Mouse (Mus musculus) forebrain, embryonic 13.5 days (tissue): Measurements from ENCODE around the gene Ppt2. TPM values are rescaled to one million over a fixed set of nuclear protein-coding genes. Genes with fewer than 3 reads are reported as not detected.

Experiments
- ATAC-seq: fragments of 200-750 bp; cut with Nextera tagmentation; 2 replicates; pipeline ENCODE4 v1.8.0; 2017
- H3K27ac ChIP-seq: fragments of 300-500 bp; sonication (generic); 2 replicates; pipeline ENCODE4 v1.5.1; 2015; ENCODE audit warnings: inconsistent platforms, mild to moderate bottlenecking, moderate library complexity
- H3K27me3 ChIP-seq: fragments of 300-500 bp; sonication (generic); 2 replicates; pipeline ENCODE4 v1.6.1; 2015; ENCODE audit warnings: mild to moderate bottlenecking, inconsistent platforms
- H3K36me3 ChIP-seq: fragments of 300-500 bp; sonication (generic); 2 replicates; pipeline ENCODE4 v1.6.1; 2015; ENCODE audit warnings: mild to moderate bottlenecking, inconsistent platforms; ENCODE audit not compliant: poor library complexity, severe bottlenecking
- H3K4me1 ChIP-seq: fragments of 300-500 bp; sonication (generic); 2 replicates; pipeline ENCODE4 v1.6.1; 2015; ENCODE audit warnings: inconsistent platforms
- H3K4me2 ChIP-seq: fragments of 300-500 bp; sonication (generic); 2 replicates; pipeline ENCODE4 v1.6.1; 2015; ENCODE audit warnings: inconsistent platforms, mild to moderate bottlenecking, moderate library complexity
- H3K4me3 ChIP-seq: fragments of 300-500 bp; sonication (generic); 2 replicates; pipeline ENCODE4 v1.5.1; 2015; ENCODE audit warnings: mild to moderate bottlenecking, inconsistent platforms
- H3K9ac ChIP-seq: fragments of 300-500 bp; sonication (generic); 2 replicates; pipeline ENCODE4 v1.6.1; 2015; ENCODE audit warnings: mild to moderate bottlenecking, inconsistent platforms
- H3K9me3 ChIP-seq: fragments of 300-500 bp; sonication (generic); replicated peaks from 2 replicates; pipeline ENCODE4 v1.6.1; 2016; ENCODE audit warnings: inconsistent platforms
- WGBS: fragments of 180-500 bp; shearing (Covaris S2); methylation state at CpG from one replicate; pipeline ENCODE4 v1.1.7; 2015; 5-methylcytosine and 5-hydroxymethylcytosine counted together
- polyA plus RNA-seq: library from polyadenylated mRNA; unstranded; fragments of >200 nt; fragmentation: Nextera tagmentation; extraction: Ambion mirVana; gene quantifications from 2 replicates; pipeline ENCODE4 v1.2.1, GENCODE M21; 2015

Ppt2 gene
- polyA plus RNA-seq, 1 experiment from 2014 or later = 15.9 TPM

- Histone ChIP-seq H3K27ac (no peak overlapping the region), H3K27me3 (peaks cover 47% of the 10 kb centered on the region), H3K9me3 (no peaks in the 10 kb centered on the region), H3K4me1 (peaks cover 60% of the 10 kb centered on the region), H3K36me3 (no peaks in the 10 kb centered on the region), H3K4me3 (peak overlapping the region; percentile 81), H3K9ac (peak overlapping the region; percentile 80), H3K4me2 (peak overlapping the region; percentile 93)
- WGBS = 5% methylated on average over 45 of the region's 48 CpGs
- ATAC-seq = no peak
These were observed 2.5 kb upstream of the Ppt2 start for GRCm38 (mm10) chr17:34630761-34631301.

DNA sequence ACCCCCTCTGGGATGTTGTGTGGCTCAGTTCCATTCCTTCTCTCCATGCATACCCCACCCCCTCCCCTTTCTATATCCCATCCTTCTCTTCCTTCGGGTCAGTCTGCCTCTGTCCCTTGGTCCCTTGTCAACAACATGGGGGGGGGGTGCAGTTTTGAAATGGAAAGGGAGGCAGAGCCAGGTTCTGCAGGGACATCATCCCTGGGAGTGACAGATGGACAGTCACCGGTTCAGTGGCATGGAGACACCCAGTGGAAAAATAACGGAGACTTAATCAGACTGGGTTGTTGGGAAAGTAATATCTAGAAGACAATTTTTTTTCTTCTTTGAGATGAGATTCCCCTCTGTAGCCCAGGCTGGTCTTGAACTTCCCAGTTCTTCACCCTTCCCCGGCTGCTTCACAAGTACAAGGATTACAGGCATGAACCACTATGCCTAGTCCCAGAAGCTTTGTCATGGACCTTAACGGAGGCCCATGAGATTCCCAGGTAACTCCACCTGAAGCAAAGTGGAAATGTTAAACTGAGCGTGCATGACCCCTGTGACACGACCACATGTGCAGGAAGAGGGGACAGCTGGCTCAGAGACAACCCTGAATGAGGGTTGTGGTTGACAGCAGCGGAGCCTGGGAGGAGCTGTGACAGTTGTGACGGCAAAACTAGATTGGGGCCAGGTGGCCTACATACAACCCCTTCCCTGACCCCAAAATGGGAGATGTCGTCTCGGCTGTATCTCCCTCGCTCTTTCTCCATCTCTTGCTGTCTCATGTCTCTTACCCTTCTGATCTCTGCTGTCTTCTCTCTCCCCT is 1.7 kb upstream of the Ppt2 start:
- no peak for ATAC-seq
- H3K9me3 ChIP-seq = no peaks in the 10 kb centered on the region
- peaks cover 60% of the 10 kb centered on the region for H3K4me1 ChIP-seq
- H3K4me3 ChIP-seq = peak overlapping the region; percentile 81
- peaks cover 43% of the 10 kb centered on the region for H3K27me3 ChIP-seq
- no peak overlapping the region for H3K27ac ChIP-seq
- 13% methylated on average over 12 of the region's 12 CpGs for WGBS
- peak overlapping the region; percentile 93 for H3K4me2 ChIP-seq
- peak overlapping the region; percentile 80 for H3K9ac ChIP-seq
- H3K36me3 ChIP-seq = 0 out of 2 replicates have a peak, but pooled peaks cover 6% of the 10 kb centered on the region

GRCm38 (mm10) chr17:34629221-34629751 is 976 bp upstream of the Ppt2 start, which contains the start of gene Prrt1:
Gene Prrt1 (plus strand): TSS chr17:34629533.
- no peaks in the 10 kb centered on the region for H3K9me3 ChIP-seq

GRCm38 (mm10) chr17:34628644-34628967 is 296 bp upstream of the Ppt2 start:
- Histone ChIP-seq H3K27me3 (peaks cover 41% of the 10 kb centered on the region), H3K27ac (peak overlapping the region; percentile 88), H3K9ac (peak overlapping the region; percentile 80), H3K9me3 (no peaks in the 10 kb centered on the region), H3K4me1 (peaks cover 60% of the 10 kb centered on the region), H3K4me3 (peak overlapping the region; percentile 81), H3K4me2 (peak overlapping the region; percentile 93), H3K36me3 (peaks cover 14% of the 10 kb centered on the region; the same call in 1 of the 2 replicates)
- no peak for ATAC-seq
- WGBS = 17% methylated on average over 5 of the region's 5 CpGs

More at GRCm38 (mm10) chr17:34629221-34629751, 976 bp upstream of the Ppt2 start, which contains the start of gene Prrt1:
- ATAC-seq = peak; percentile 36; the same call in 1 of the 2 replicates
- Histone ChIP-seq H3K4me1 (peaks cover 60% of the 10 kb centered on the region), H3K27ac (peak within 1 kb of the TSS; percentile 88), H3K27me3 (peaks cover 43% of the 10 kb centered on the region), H3K4me2 (peak within 1 kb of the TSS; percentile 93), H3K9ac (peak within 1 kb of the TSS; percentile 80), H3K4me3 (peak within 1 kb of the TSS; percentile 81), H3K36me3 (0 out of 2 replicates have a peak, but pooled peaks cover 7% of the 10 kb centered on the region)
- WGBS = 3% methylated on average over 14 of the region's 16 CpGs

- H3K36me3 ChIP-seq = peaks cover 27% of the 10 kb centered on the region
- peak overlapping the region; percentile 81 for H3K4me3 ChIP-seq
- peaks cover 28% of the 10 kb centered on the region for H3K27me3 ChIP-seq
- ATAC-seq = peak; percentile 71
- H3K4me2 ChIP-seq = peak overlapping the region; percentile 93
- no peaks in the 10 kb centered on the region for H3K9me3 ChIP-seq
- H3K27ac ChIP-seq = peak overlapping the region; percentile 88
- peak overlapping the region; percentile 80 for H3K9ac ChIP-seq
- 1% methylated on average over 36 of the region's 45 CpGs for WGBS
- H3K4me1 ChIP-seq = peaks cover 58% of the 10 kb centered on the region
These were observed 992 bp downstream of the Ppt2 start for GRCm38 (mm10) chr17:34627093-34627942.

DNA sequence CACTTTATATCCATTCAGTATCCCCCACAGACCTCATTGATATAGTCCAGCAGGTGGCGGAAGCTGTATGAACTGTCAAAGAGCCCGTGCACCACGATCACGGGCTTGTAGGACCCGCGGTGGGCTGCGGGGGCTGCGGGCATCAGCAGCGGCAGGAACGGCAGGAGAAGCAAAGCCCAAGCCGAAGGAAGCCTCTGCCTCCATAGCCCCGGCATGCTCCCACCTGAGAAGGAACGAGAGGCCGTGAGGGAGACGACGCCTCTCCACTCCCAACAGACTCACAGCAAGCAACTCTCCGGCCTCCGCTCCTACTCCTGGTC is 1.6 kb downstream of the Ppt2 start:
- peaks cover 22% of the 10 kb centered on the region for H3K27me3 ChIP-seq
- peaks cover 52% of the 10 kb centered on the region for H3K4me1 ChIP-seq
- H3K4me3 ChIP-seq = peak overlapping the region; percentile 81
- WGBS = 2% methylated on average over 18 of the region's 18 CpGs
- H3K9me3 ChIP-seq = no peaks in the 10 kb centered on the region
- H3K9ac ChIP-seq = peak overlapping the region; percentile 80
- H3K4me2 ChIP-seq = peak overlapping the region; percentile 93
- peak; percentile 8; the same call in 1 of the 2 replicates for ATAC-seq
- peak overlapping the region; percentile 88 for H3K27ac ChIP-seq
- H3K36me3 ChIP-seq = peaks cover 32% of the 10 kb centered on the region

DNA sequence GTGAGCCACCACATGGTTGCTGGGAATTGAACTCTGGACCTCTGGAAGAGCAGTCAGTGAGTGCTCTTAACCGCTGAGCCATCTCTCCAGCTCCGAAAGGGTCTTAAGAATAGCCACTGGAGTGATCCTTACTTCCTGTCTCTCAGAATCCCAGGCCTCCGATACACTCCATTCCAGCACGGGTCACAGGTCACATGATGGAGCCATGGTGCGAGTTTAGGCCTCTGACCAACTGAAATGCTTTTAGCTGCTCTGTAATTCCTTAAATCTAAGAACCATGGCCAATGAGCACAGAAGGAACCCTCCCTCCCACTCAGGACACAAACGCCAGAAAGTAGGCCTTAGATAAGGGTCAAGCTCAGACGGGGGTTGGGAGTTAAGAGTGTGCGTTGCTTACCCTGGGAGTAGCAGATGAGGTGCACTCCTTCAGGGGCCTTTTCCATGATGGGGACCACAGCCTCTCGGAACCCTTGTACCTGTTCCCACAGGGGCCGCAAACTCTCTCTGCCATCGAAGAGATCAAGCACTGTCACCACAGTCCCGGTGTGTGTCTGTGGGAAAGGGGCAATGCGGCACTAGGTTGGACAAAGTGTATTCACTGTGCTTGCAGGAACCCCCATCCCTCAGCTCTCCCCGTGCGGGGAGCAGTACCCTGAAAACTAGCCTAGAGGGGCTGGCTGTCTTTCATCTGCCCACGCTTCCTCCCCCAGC is 2.1 kb downstream of the Ppt2 start:
- Histone ChIP-seq H3K9ac (peak overlapping the region; percentile 80), H3K4me3 (peak overlapping the region; percentile 81), H3K4me1 (peaks cover 47% of the 10 kb centered on the region), H3K27me3 (peaks cover 17% of the 10 kb centered on the region), H3K27ac (peak overlapping the region; percentile 88), H3K36me3 (peaks cover 38% of the 10 kb centered on the region), H3K9me3 (no peaks in the 10 kb centered on the region), H3K4me2 (peak overlapping the region; percentile 93)
- 53% methylated on average over 16 of the region's 16 CpGs for WGBS
- ATAC-seq = no peak

DNA sequence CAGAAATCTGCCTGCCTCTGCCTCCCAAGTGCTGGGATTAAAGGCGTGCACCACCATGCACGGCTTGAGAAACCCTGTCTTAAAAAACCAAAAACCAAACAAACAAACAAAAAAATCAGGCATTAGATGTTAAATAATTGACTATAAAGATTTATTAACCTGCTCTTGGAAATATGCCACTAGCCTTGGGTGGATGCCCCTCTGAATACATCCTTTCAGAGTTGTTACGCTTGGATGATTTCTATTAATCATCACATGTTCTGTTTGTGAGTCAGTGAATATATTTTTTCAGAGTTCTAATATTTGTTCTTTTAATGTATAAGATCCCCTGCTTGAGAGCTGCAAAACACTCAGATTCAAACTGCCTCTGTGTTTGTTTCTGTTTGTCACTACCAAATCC is 3.3 kb downstream of the Ppt2 start:
- Histone ChIP-seq H3K9me3 (no peaks in the 10 kb centered on the region), H3K4me2 (no peak overlapping the region), H3K36me3 (peaks cover 44% of the 10 kb centered on the region), H3K9ac (no peak overlapping the region), H3K4me1 (peaks cover 34% of the 10 kb centered on the region), H3K27me3 (peaks cover 4% of the 10 kb centered on the region), H3K27ac (no peak overlapping the region), H3K4me3 (no peak overlapping the region)
- no peak for ATAC-seq
- 97% methylated on average over 3 of the region's 3 CpGs for WGBS

- no peak for ATAC-seq
- H3K36me3 ChIP-seq = peaks cover 44% of the 10 kb centered on the region
- H3K4me2 ChIP-seq = no peak overlapping the region
- H3K4me3 ChIP-seq = no peak overlapping the region
- no peak overlapping the region for H3K9ac ChIP-seq
- no peak overlapping the region for H3K27ac ChIP-seq
- 86% methylated on average over 9 of the region's 9 CpGs for WGBS
- no peaks in the 10 kb centered on the region for H3K9me3 ChIP-seq
- H3K27me3 ChIP-seq = no peaks in the 10 kb centered on the region
- peaks cover 16% of the 10 kb centered on the region for H3K4me1 ChIP-seq
These were observed 5.1 kb downstream of the Ppt2 start for GRCm38 (mm10) chr17:34623161-34623560.

DNA sequence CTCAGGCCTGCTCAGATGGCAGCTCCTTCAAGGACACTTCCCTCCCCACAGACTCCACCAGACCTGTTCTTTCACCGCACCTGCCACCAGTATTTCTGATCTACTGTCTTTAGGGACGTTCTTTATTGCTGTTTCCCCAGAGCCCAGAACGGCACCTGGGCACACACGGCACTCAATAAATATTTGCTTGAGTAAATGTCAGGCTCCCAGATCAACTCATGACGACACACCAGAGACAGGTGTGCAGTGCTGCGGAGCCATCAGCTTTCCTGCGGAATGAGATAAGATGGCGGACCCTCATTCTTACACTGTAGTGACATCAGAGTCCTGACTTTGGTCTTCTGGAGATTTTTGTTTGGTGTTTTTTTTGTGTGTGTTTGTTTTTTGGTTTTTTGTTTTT is 7.3 kb downstream of the Ppt2 start:
- Histone ChIP-seq H3K27me3 (no peaks in the 10 kb centered on the region), H3K4me2 (no peak overlapping the region), H3K27ac (no peak overlapping the region), H3K9ac (no peak overlapping the region), H3K36me3 (peaks cover 61% of the 10 kb centered on the region), H3K4me1 (peaks cover 1% of the 10 kb centered on the region), H3K9me3 (no peaks in the 10 kb centered on the region), H3K4me3 (no peak overlapping the region)
- WGBS = 97% methylated on average over 8 of the region's 8 CpGs
- no peak for ATAC-seq

- WGBS = 17% methylated on average over 6 of the region's 6 CpGs
- peaks cover 71% of the 10 kb centered on the region for H3K36me3 ChIP-seq
- no peak overlapping the region for H3K27ac ChIP-seq
- H3K4me1 ChIP-seq = no peaks in the 10 kb centered on the region
- H3K4me2 ChIP-seq = no peak overlapping the region
- peak; percentile 22; the same call in 1 of the 2 replicates for ATAC-seq
- no peak overlapping the region for H3K4me3 ChIP-seq
- H3K9ac ChIP-seq = no peak overlapping the region
- H3K27me3 ChIP-seq = no peaks in the 10 kb centered on the region
- no peaks in the 10 kb centered on the region for H3K9me3 ChIP-seq
These were observed 9.3 kb downstream of the Ppt2 start for GRCm38 (mm10) chr17:34618999-34619398.
